Mouse (Mus musculus) heart, adult 2 months (tissue): ENCODE results near the gene Gm17651. TPM values are rescaled to one million over a fixed set of nuclear protein-coding genes. Genes with fewer than 3 reads are reported as not detected.

ENCODE experiments used
- DNase-seq, 2 experiments: peaks; one replicate each; pipeline ENCODE4 v3.0.0; 2021
- H3K27ac ChIP-seq: fragments of 200-600 bp; 2 replicates; pipeline ENCODE4 v1.8.1; 2022
- H3K27me3 ChIP-seq: fragments of 200-500 bp; 2 replicates; pipeline ENCODE4 v1.6.1; 2012; ENCODE audit warnings: mild to moderate bottlenecking, low read length, inconsistent platforms, mixed read lengths; ENCODE audit not compliant: control insufficient read depth, insufficient read depth
- H3K36me3 ChIP-seq: fragments of 200-500 bp; 2 replicates; pipeline ENCODE4 v1.6.1; 2012; ENCODE audit warnings: low read length, inconsistent platforms; ENCODE audit not compliant: control insufficient read depth, insufficient read depth
- H3K4me1 ChIP-seq: fragments of 200-500 bp; 2 replicates; pipeline ENCODE4 v1.6.1; 2011; ENCODE audit warnings: low read length; ENCODE audit not compliant: control insufficient read depth, insufficient read depth
- H3K4me3 ChIP-seq: fragments of 200-600 bp; 2 replicates; pipeline ENCODE4 v1.8.1; 2022
- H3K79me2 ChIP-seq: fragments of 200-500 bp; replicated peaks from 2 replicates; pipeline ENCODE4 v1.6.1; 2012; ENCODE audit warnings: mild to moderate bottlenecking, inconsistent platforms, low read length, moderate library complexity, mixed read lengths; ENCODE audit not compliant: control insufficient read depth, insufficient read depth
- H3K9ac ChIP-seq: fragments of 200-500 bp; 2 replicates; pipeline ENCODE4 v1.6.1; 2012; ENCODE audit warnings: low read depth, mild to moderate bottlenecking, control low read depth, inconsistent platforms, low read length, mixed read lengths
- CTCF ChIP-seq: fragments of 200-600 bp; IDR thresholded peaks from 2 replicates; pipeline ENCODE4 v1.8.1; 2022; ENCODE audit warnings: antibody characterized with exemption, mild to moderate bottlenecking, moderate library complexity
- EP300 ChIP-seq: fragments of 200-500 bp; IDR thresholded peaks from 2 replicates; pipeline ENCODE4 v1.6.1; 2011; ENCODE audit warnings: low read depth, low read length, control low read depth; ENCODE audit not compliant: insufficient read depth
- POLR2A ChIP-seq: fragments of 200-500 bp; IDR thresholded peaks from 2 replicates; pipeline ENCODE4 v1.6.1; 2011; ENCODE audit warnings: mild to moderate bottlenecking, low read depth, low read length, control low read depth; ENCODE audit not compliant: insufficient read depth
- WGBS: fragments of 180-500 bp; shearing (Covaris S2); methylation state at CpG from one replicate; pipeline ENCODE4 v1.1.7; 2018; 5-methylcytosine and 5-hydroxymethylcytosine counted together
- intact Hi-C: fragments of 180-260 bp; cut with DNase I; formaldehyde crosslinking; loops from one replicate; pipeline ENCODE4 v1.15.1; 2025
- polyA plus RNA-seq: library from polyadenylated mRNA; depleted of rRNA; stranded (reverse); fragments of >200 nt; gene quantifications from 2 replicates; pipeline ENCODE4 v1.2.3, GENCODE M21; 2012
- total RNA-seq, 2 experiments: library from RNA; stranded (reverse); gene quantifications; 2 replicates each; pipeline ENCODE4 v1.2.3; 2021

The Gm17651 gene
- total and polyA plus RNA-seq, 3 experiments = not detected

DNA sequence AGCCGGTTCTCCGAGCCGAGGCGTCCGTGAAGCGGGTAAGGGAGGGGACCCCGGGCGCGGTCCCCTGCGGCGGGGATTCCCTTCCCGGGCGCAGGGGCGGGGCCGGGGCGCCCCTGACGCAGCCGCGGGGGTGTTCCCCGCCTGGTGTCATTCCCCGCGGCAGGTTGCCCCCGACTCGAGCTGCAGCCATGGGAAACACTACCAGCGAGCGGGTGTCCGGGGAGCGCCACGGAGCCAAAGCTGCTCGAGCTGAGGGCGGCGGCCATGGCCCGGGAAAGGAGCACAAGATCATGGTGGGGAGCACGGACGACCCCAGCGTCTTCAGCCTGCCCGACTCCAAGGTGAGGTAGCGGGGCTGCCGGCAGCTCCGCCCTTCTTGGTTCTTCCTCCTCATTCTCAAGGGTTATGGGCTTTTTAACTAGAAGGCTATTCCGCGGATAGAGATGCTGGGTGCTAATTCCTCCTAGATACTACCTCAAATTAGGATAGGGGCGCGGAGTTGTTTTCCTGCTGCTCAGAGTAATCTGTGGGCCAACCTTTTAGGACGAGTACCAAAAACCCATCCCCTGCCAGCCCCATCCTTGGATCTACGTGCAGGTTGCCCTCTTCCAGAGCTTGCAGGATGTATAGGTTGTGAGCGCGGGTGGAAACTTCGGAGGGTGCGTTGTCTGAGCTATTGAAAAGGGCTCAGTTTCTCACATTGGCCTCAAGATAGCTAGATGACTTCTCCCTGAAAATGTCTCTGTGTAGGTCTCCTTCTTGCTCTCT is 15.9 kb downstream of the Gm17651 start:
- under 1% methylated on average over 50 of the region's 50 CpGs for WGBS
- Histone ChIP-seq H3K4me1 (peaks cover 5% of the 10 kb centered on the region), H3K4me3 (peak overlapping the region; percentile 72), H3K36me3 (peaks cover 2% of the 10 kb centered on the region), H3K9ac (peak overlapping the region; percentile 95), H3K27ac (peak overlapping the region; percentile 91), H3K27me3 (no peaks in the 10 kb centered on the region), H3K79me2 (no peaks in the 10 kb centered on the region; the same call in 1 of the 2 replicates)
- no peak for TF ChIP-seq EP300
- no peak for TF ChIP-seq CTCF
- TF ChIP-seq POLR2A = 0 out of 2 replicates have a peak, but pooled peaks have one; percentile 13
- peak in 1 of 2 experiments; percentile 39 for DNase-seq
- intact Hi-C loops = loop anchor here (1.0 to 10.0 kb wide), 4 partner anchors 22 to 356 kb away; partner anchors contain the start of genes Fmo5 and Notch2

DNA sequence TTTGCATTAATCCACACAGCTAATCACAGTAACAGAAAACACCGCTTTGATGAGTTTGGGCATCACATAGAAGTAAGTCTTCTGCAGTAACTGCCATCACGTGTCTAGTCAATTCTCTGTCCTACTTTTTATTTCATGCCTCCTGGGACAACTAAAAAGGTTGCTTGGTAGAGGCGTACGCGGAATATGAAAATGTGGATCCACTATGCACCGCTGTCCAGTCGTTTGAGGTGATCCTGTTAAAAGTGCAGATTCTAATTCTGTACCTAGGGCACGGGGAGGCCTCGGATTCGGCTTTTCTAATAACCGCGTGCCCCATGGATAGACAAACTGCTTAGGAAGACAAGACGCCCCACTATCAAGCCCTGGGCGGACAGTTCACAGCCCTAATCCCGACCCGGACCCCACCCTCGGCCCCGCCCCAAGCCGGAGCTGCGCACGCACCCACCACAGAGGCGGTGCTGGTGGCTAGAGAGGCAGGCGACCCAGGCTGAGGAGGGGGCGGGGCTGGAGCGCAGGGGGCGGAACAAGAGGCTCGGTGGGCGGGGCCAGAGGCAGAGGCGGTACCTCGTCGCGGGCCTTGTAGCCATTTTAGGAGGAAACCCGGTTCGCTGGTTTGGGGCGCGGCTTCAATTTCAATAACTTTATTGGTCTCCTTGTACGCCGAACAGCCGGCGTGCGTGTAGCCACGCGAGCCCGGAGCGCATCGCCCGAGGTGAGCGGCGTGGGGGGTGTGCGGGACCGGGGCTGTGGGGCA is 16.7 kb downstream of the Gm17651 start, which contains the start of gene Prkab2:
Gene Prkab2 (plus strand): TSS at position 539 of the 757 bp plus-strand sequence.
- H3K36me3 ChIP-seq = peaks cover 2% of the 10 kb centered on the region
- intact Hi-C loops = loop anchor here (1.0 to 10.0 kb wide), 4 partner anchors 23 to 357 kb away; partner anchors contain the start of genes Fmo5 and Notch2
- DNase-seq = peak; percentile 99
- H3K9ac ChIP-seq = peak within 1 kb of the TSS; percentile 95
- H3K79me2 ChIP-seq = no peaks in the 10 kb centered on the region; the same call in 1 of the 2 replicates
- peak within 1 kb of the TSS; percentile 72 for H3K4me3 ChIP-seq
- no peaks in the 10 kb centered on the region for H3K27me3 ChIP-seq
- TF ChIP-seq EP300 (0 out of 2 replicates have a peak, but pooled peaks have one; percentile 29), POLR2A (peak; percentile 86), CTCF (no peak)
- under 1% methylated on average over 51 of the region's 51 CpGs for whole genome bisulfite sequencing
- H3K4me1 ChIP-seq = peaks cover 5% of the 10 kb centered on the region
- peak within 1 kb of the TSS; percentile 91 for H3K27ac ChIP-seq

DNA sequence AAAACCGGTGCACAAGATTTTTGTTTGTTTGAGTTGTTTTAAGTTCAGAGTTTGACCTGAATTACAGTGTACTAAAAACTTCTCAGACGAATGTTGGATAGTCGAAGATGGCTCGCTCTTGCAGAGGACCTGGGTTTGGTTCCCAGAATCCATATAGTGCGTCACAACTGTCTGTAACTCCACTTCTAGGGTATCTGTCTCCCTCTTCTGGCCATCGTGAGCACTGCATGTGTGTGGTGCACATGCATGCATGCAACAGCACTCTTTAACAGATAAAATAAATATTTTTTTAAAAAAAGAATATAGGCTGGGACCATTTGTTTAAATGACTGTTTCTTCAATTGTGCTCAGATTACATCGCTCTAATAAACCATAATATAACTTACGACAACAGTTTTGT is 19.6 kb downstream of the Gm17651 start:
- peaks cover 2% of the 10 kb centered on the region; the same call in 1 of the 2 replicates for H3K36me3 ChIP-seq
- H3K27ac ChIP-seq = no peak overlapping the region
- H3K4me3 ChIP-seq = no peak overlapping the region
- TF ChIP-seq POLR2A = no peak
- peak; percentile 73 for TF ChIP-seq CTCF
- no peak for TF ChIP-seq EP300
- peaks cover 2% of the 10 kb centered on the region for H3K4me1 ChIP-seq
- no peak for DNase-seq
- intact Hi-C loops = loop anchor here (2.0 to 10.0 kb wide), 3 partner anchors 44 to 360 kb away; partner anchors contain the start of genes Chd1l and Notch2
- WGBS = 87% methylated on average over 8 of the region's 8 CpGs
- no peak overlapping the region for H3K9ac ChIP-seq
- no peaks in the 10 kb centered on the region; the same call in 1 of the 2 replicates for H3K79me2 ChIP-seq
- no peaks in the 10 kb centered on the region for H3K27me3 ChIP-seq

DNA sequence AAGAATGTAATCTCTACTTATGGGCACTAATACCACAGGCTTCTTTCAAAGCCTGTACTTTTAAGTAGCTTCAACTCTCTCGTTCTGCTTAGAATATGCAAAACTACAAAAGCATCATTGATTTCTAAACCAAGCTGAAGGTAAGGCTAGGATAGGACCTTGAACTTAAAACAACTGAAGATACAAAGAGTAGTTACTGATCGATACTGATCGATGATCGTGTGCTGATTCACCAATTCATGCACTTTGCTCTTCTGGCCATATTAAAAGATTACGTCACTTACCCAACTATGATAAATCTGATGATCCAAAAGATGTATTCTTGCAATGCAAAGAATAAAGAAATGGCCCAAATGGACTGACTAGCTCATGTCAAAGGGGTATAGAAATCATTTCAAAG is 20.7 kb downstream of the Gm17651 start:
- TF ChIP-seq CTCF (no peak), EP300 (no peak)
- Histone ChIP-seq H3K4me3 (no peak overlapping the region), H3K27me3 (no peaks in the 10 kb centered on the region), H3K27ac (no peak overlapping the region), H3K4me1 (peaks cover 4% of the 10 kb centered on the region), H3K9ac (no peak overlapping the region), H3K79me2 (no peaks in the 10 kb centered on the region; the same call in 1 of the 2 replicates), H3K36me3 (peaks cover 8% of the 10 kb centered on the region)
- 91% methylated on average over 5 of the region's 5 CpGs for WGBS
- no peak for DNase-seq
- intact Hi-C loops = loop anchor here (2.0 to 10.0 kb wide), 2 partner anchors 43 to 361 kb away; partner anchors contain the start of genes Chd1l and Notch2

GRCm38 (mm10) chr3:97651604-97652003 is 22.9 kb downstream of the Gm17651 start:
- peaks cover 15% of the 10 kb centered on the region for H3K36me3 ChIP-seq
- peak; percentile 43 to 48 for DNase-seq
- H3K9ac ChIP-seq = peak overlapping the region; percentile 72
- H3K4me3 ChIP-seq = peak overlapping the region; percentile 43
- TF ChIP-seq CTCF = no peak
- peak; percentile 52; the same call in 1 of the 2 replicates for TF ChIP-seq POLR2A
- TF ChIP-seq EP300 = 0 out of 2 replicates have a peak, but pooled peaks have one; percentile 49
- H3K27ac ChIP-seq = peak overlapping the region; percentile 94
- intact Hi-C loops = loop anchor here (10.0 kb wide), 1 partner anchor 363 kb away; the partner anchor contains the start of gene Notch2
- no peaks in the 10 kb centered on the region for H3K79me2 ChIP-seq
- no peaks in the 10 kb centered on the region for H3K27me3 ChIP-seq
- WGBS = 54% methylated on average over 10 of the region's 10 CpGs
- H3K4me1 ChIP-seq = peaks cover 2% of the 10 kb centered on the region
